26 mouse cellular contexts compared by ENCODE assay signal in the genomic region with DNA sequence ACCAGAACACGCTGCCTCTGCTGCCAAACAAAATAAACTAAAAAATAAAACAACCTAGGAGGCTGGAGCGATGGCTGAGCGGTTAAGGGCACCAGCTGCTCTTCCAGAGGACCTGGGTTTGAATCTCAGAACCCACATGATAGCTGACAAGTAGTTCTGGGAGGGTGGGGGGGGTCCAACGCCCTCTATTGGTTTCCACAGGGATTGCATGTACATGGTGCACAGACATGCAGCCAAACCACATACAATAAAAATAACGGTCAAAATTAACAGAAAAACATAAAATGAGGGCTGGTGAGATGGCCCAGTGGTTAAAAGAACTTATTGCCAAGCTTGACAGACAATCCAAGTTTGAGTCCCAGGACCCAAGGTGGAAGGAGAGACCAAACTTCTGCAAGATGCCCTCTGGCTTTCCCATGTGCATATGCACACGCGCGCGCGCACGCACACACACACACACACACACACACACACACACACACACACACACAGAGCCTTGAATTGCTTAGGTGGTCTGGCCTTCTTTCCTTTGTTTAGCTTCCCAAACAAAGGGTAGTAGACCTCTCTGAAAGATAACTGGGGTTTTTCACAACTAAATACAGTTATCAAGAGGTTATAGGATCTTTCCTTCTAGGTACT. TPM values are rescaled to one million over a fixed set of nuclear protein-coding genes. Genes with fewer than 3 reads are reported as not detected.
A peak's percentile ranks its signal among the peaks of the same experiment; 100 is the strongest.
DNase-seq lines count a peak whose midpoint lies in the region; ATAC-seq and TF ChIP-seq lines count a peak whose summit lies in the region.
"Had no signal": no experiment of that assay in that cellular context is flagged by ENCODE, and none has a peak within 500 bp of the region (broad histone marks: within the 10 kb centered on the region; RNA-seq: fewer than 3 reads in every experiment).

No protein-coding gene starts in this region.

- intact Hi-C loops in gastrocnemius, adult 2 months (cut with DNase I): no loop called here

- H3K27me3 ChIP-seq in liver, postnatal 0 days (ENCODE audit: insufficient read depth, low read length): no peaks in the 10 kb centered on the region
- no peaks in the 10 kb centered on the region for H3K27me3 ChIP-seq in midbrain, embryonic 16.5 days (ENCODE audit: control insufficient read depth, insufficient read depth, low read depth, low read length)
- H3K27me3 ChIP-seq: embryonic facial prominence, embryonic 12.5 days; intestine, embryonic 15.5 days had no signal

- TF ChIP-seq EP300 in liver, postnatal 0 days (IDR thresholded peaks at IDR 0.05; ENCODE audit: low read depth): no peak

- no peaks in the 10 kb centered on the region for H3K9me3 ChIP-seq in liver, postnatal 0 days (ENCODE audit: low read length)
- H3K9me3 ChIP-seq in midbrain, embryonic 16.5 days (replicated peaks; ENCODE audit: control insufficient read depth, low read length, poor library complexity, severe bottlenecking): no peaks in the 10 kb centered on the region; the same call in 1 of the 2 replicates
- H3K9me3 ChIP-seq: embryonic facial prominence, embryonic 12.5 days; hindbrain, embryonic 10.5 days; intestine, embryonic 15.5 days; limb, embryonic 12.5 days had no signal

- no peak overlapping the region for H3K4me3 ChIP-seq in gastrocnemius, adult 2 months
- no peak overlapping the region for H3K4me3 ChIP-seq in liver, postnatal 0 days (ENCODE audit: low read depth, low read length)
- no peak overlapping the region for H3K4me3 ChIP-seq in bone marrow macrophage, adult 2 months (ENCODE audit: insufficient read depth, low read length)
- no peak overlapping the region for H3K4me3 ChIP-seq in midbrain, embryonic 16.5 days (ENCODE audit: low read depth, low read length)
- H3K4me3 ChIP-seq: embryonic facial prominence, embryonic 12.5 days; hindbrain, embryonic 10.5 days; intestine, embryonic 15.5 days; limb, embryonic 12.5 days had no signal

- no peak overlapping the region for H3K27ac ChIP-seq in gastrocnemius, adult 2 months
- no peak overlapping the region for H3K27ac ChIP-seq in liver, postnatal 0 days (ENCODE audit: low read depth)
- no peak overlapping the region for H3K27ac ChIP-seq in bone marrow macrophage, adult 2 months (ENCODE audit: insufficient read depth, low read depth, low read length)
- H3K27ac ChIP-seq in midbrain, embryonic 16.5 days (ENCODE audit: low read length): no peak overlapping the region
- H3K27ac ChIP-seq: embryonic facial prominence, embryonic 12.5 days; hindbrain, embryonic 10.5 days; intestine, embryonic 15.5 days; limb, embryonic 12.5 days had no signal

- peak; percentile 21; the same call in 1 of the 2 replicates for TF ChIP-seq CTCF in gastrocnemius, adult 2 months (IDR thresholded peaks at IDR 0.05)
- TF ChIP-seq CTCF in liver, postnatal 0 days (IDR thresholded peaks at IDR 0.05; ENCODE audit: low read depth): peak; percentile 36; the same call in 1 of the 2 replicates
- TF ChIP-seq CTCF in bone marrow macrophage, adult 2 months (IDR thresholded peaks at IDR 0.05; ENCODE audit: low read depth, low read length): peak; percentile 35; the same call in 1 of the 2 replicates

- H3K9ac ChIP-seq in liver, postnatal 0 days (replicated peaks): no peak overlapping the region
- no peak overlapping the region for H3K9ac ChIP-seq in midbrain, embryonic 16.5 days (ENCODE audit: low read depth, low read length)
- H3K9ac ChIP-seq: embryonic facial prominence, embryonic 12.5 days; intestine, embryonic 15.5 days; limb, embryonic 12.5 days; lung, embryonic 14.5 days had no signal

- DNase-seq in gastrocnemius, adult 2 months: no peak
- no peak for DNase-seq in gastrocnemius, adult 8-10 months (ENCODE audit: low spot score in 2 of 2)
- DNase-seq in liver, postnatal 0 days: no peak
- no peak for DNase-seq in liver
- DNase-seq in cerebellum, adult 11-12 months: no peak
- DNase-seq: adrenal gland, postnatal 10 days; cerebellum, adult 11 months; cerebellum, adult 9-11 months; embryo, embryonic 11 days; heart, postnatal 14 days; kidney, postnatal 4 days; layer of hippocampus, adult 9-11 months; lung, embryonic 14.5 days; lung, postnatal 14 days; midbrain, embryonic 14.5 days; right cerebral cortex, postnatal 25 days; spleen, adult 18-20 months had no signal

- H3K4me2 ChIP-seq in liver, postnatal 0 days (ENCODE audit: low read depth, low read length): no peak overlapping the region
- H3K4me2 ChIP-seq in midbrain, embryonic 16.5 days (ENCODE audit: low read length): no peak overlapping the region
- H3K4me2 ChIP-seq: embryonic facial prominence, embryonic 12.5 days; intestine, embryonic 15.5 days; limb, embryonic 12.5 days; liver, embryonic 11.5 days; lung, embryonic 14.5 days had no signal

- H3K36me3 ChIP-seq in liver, postnatal 0 days (replicated peaks; ENCODE audit: insufficient read depth, low read length): no peaks in the 10 kb centered on the region
- no peaks in the 10 kb centered on the region for H3K36me3 ChIP-seq in midbrain, embryonic 16.5 days (ENCODE audit: control insufficient read depth, insufficient read depth, low read length)
- H3K36me3 ChIP-seq: embryonic facial prominence, embryonic 12.5 days; hindbrain, embryonic 10.5 days; intestine, embryonic 15.5 days; limb, embryonic 12.5 days had no signal

- no peak for TF ChIP-seq POLR2A in bone marrow macrophage, adult 2 months (IDR thresholded peaks at IDR 0.05; ENCODE audit: borderline replicate concordance, low read depth, low read length)

- H3K4me1 ChIP-seq in liver, postnatal 0 days (ENCODE audit: insufficient read depth): peaks cover 6% of the 10 kb centered on the region
- H3K4me1 ChIP-seq in bone marrow macrophage, adult 2 months (ENCODE audit: control insufficient read depth, insufficient read depth, low read length): peaks cover 6% of the 10 kb centered on the region; the same call in 1 of the 2 replicates
- H3K4me1 ChIP-seq in midbrain, embryonic 16.5 days (ENCODE audit: control insufficient read depth, insufficient read depth, low read length): no peaks in the 10 kb centered on the region
- H3K4me1 ChIP-seq: embryonic facial prominence, embryonic 12.5 days; hindbrain, embryonic 10.5 days; intestine, embryonic 15.5 days; limb, embryonic 12.5 days had no signal

- ATAC-seq in liver, postnatal 0 days: no peak
- ATAC-seq in midbrain, embryonic 16.5 days: no peak
- ATAC-seq: forebrain, embryonic 14.5 days; hindbrain, embryonic 16.5 days; intestine, embryonic 15.5 days had no signal

- 88% methylated on average over 11 of the region's 11 CpGs for WGBS in liver, postnatal 0 days (ENCODE audit: insufficient replicate concordance)
- WGBS in midbrain, embryonic 16.5 days: 83% methylated on average over 11 of the region's 11 CpGs

RNA-seq across cellular contexts. Expression of gene Ubap1, which starts 7.8 kb away (rescaled TPM):
- total RNA-seq in gastrocnemius, adult 2 months (2021): 10 to 100 TPM; 35.7 to 39.2 TPM
- 10 to 100 TPM; 36.8 to 54.6 (median 42.7) TPM for total RNA-seq in gastrocnemius, adult 8-10 months (2022)
- 25.6 and 28.6 TPM in 2 replicates for polyA plus RNA-seq in liver, postnatal 0 days (2015; fragmentation: Nextera tagmentation; extraction: Ambion mirVana)
- 106 and 116 TPM in 2 replicates for polyA plus RNA-seq in bone marrow macrophage, adult 2 months (2012; ENCODE audit: insufficient read depth, insufficient read length, missing spikeins)
- polyA plus RNA-seq in midbrain, embryonic 16.5 days (2015; fragmentation: Nextera tagmentation; extraction: Ambion mirVana): 64.4 and 69.0 TPM in 2 replicates

RNA-seq across cellular contexts. Expression of gene Dcaf12, which starts 26.3 kb away (rescaled TPM):
- 10 to 100 TPM; 27.3 to 28.9 TPM for total RNA-seq in gastrocnemius, adult 2 months (2021)
- 10 to 100 TPM; 27.4 to 30.4 (median 28.7) TPM for total RNA-seq in gastrocnemius, adult 8-10 months (2022)
- 35.8 and 39.6 TPM in 2 replicates for polyA plus RNA-seq in liver, postnatal 0 days (2015; fragmentation: Nextera tagmentation; extraction: Ambion mirVana)
- 47.2 and 47.4 TPM in 2 replicates for polyA plus RNA-seq in bone marrow macrophage, adult 2 months (2012; ENCODE audit: insufficient read depth, insufficient read length, missing spikeins)
- 76.6 and 83.6 TPM in 2 replicates for polyA plus RNA-seq in midbrain, embryonic 16.5 days (2015; fragmentation: Nextera tagmentation; extraction: Ambion mirVana)
